ENCODE assay signal across 8 mouse cellular contexts in the genomic region with DNA sequence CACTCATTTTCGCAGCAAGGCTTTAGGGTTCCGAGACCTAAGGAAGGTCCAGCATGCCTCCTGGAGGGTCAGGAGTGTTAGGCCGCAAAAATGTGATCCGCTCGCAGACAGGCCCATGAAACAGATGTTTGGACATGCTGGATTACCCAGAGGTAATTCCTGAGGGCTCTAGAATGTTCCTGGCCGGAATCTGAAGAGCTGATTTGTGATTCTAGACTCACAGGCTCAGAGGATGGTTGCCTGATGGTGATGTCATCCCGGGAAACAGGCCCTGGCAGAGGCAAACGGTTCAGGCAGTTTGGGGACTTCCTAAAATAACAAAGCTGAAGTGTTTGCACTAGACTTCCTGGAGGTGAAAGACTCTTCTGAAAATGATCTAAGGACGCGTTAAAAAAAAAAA. TPM values are rescaled to one million over a fixed set of nuclear protein-coding genes. Genes with fewer than 3 reads are reported as not detected.
DNase-seq lines count a peak whose midpoint lies in the region; ATAC-seq and TF ChIP-seq lines count a peak whose summit lies in the region.

No protein-coding gene starts in this region.

- H3K9ac ChIP-seq in embryonic facial prominence, embryonic 12.5 days: no peak overlapping the region
- H3K9ac ChIP-seq in heart, embryonic 11.5 days (ENCODE audit: low read depth, low read length): peak overlapping the region; percentile 58; the same call in 1 of the 2 replicates
- H3K9ac ChIP-seq in kidney, embryonic 14.5 days (ENCODE audit: low read depth, low read length): no peak overlapping the region
- H3K9ac ChIP-seq in midbrain, embryonic 12.5 days (replicated peaks): no peak overlapping the region; the same call in 1 of the 2 replicates

- no peak for TF ChIP-seq CTCF in left cerebral cortex, adult 2 months (IDR thresholded peaks at IDR 0.05)

- ATAC-seq in embryonic facial prominence, embryonic 12.5 days (ENCODE audit: insufficient number of reproducible peaks, insufficient read depth, low FRiP score, low TSS enrichment): no peak
- no peak for ATAC-seq in heart, embryonic 11.5 days (replicated peaks; ENCODE audit: insufficient number of reproducible peaks, low FRiP score, low TSS enrichment)
- ATAC-seq in kidney, embryonic 14.5 days (ENCODE audit: low FRiP score, low TSS enrichment): no peak
- ATAC-seq in midbrain, embryonic 12.5 days (ENCODE audit: low FRiP score, low read depth): no peak

- 27% methylated on average over 10 of the region's 10 CpGs for WGBS in embryonic facial prominence, embryonic 12.5 days
- 35% methylated on average over 10 of the region's 10 CpGs for WGBS in heart, embryonic 11.5 days (ENCODE audit: insufficient replicate concordance)
- 40% methylated on average over 10 of the region's 10 CpGs for WGBS in kidney, embryonic 14.5 days
- 34% methylated on average over 10 of the region's 10 CpGs for WGBS in midbrain, embryonic 12.5 days

- peaks cover 31% of the 10 kb centered on the region for H3K4me1 ChIP-seq in embryonic facial prominence, embryonic 12.5 days
- peaks cover 46% of the 10 kb centered on the region for H3K4me1 ChIP-seq in heart, embryonic 11.5 days (ENCODE audit: control insufficient read depth, insufficient read depth, low read length)
- peaks cover 32% of the 10 kb centered on the region for H3K4me1 ChIP-seq in kidney, embryonic 14.5 days (ENCODE audit: control insufficient read depth, insufficient read depth, low read length)
- peaks cover 59% of the 10 kb centered on the region for H3K4me1 ChIP-seq in midbrain, embryonic 12.5 days

- DNase-seq in left cerebral cortex, adult 2 months (ENCODE audit: extremely low spot score in 1 of 2, low spot score in 2 of 2): no peak
- DNase-seq in left cerebral cortex, adult 8-10 months (ENCODE audit: low spot score in 2 of 2): no peak
- no peak for DNase-seq in natural killer cell, adult 2 months (ENCODE audit: low spot score in 2 of 2)
- DNase-seq in retina, postnatal 1 day: no peak

- no peaks in the 10 kb centered on the region for H3K27me3 ChIP-seq in embryonic facial prominence, embryonic 12.5 days
- no peaks in the 10 kb centered on the region for H3K27me3 ChIP-seq in heart, embryonic 11.5 days (ENCODE audit: control insufficient read depth, insufficient read depth, low read length)
- no peaks in the 10 kb centered on the region for H3K27me3 ChIP-seq in kidney, embryonic 14.5 days (ENCODE audit: control insufficient read depth, insufficient read depth, low read length)
- no peaks in the 10 kb centered on the region for H3K27me3 ChIP-seq in midbrain, embryonic 12.5 days

- H3K4me2 ChIP-seq in embryonic facial prominence, embryonic 12.5 days (replicated peaks): no peak overlapping the region
- H3K4me2 ChIP-seq in heart, embryonic 11.5 days: peak overlapping the region; percentile 25
- H3K4me2 ChIP-seq in kidney, embryonic 14.5 days (replicated peaks; ENCODE audit: low read depth, low read length): no peak overlapping the region
- H3K4me2 ChIP-seq in midbrain, embryonic 12.5 days (replicated peaks): no peak overlapping the region

- intact Hi-C loops in left cerebral cortex, adult 2 months (cut with DNase I): loop anchor here (2.0 kb wide), 1 partner anchor 29 kb away; no protein-coding TSS in a partner anchor

- no peaks in the 10 kb centered on the region for H3K9me3 ChIP-seq in embryonic facial prominence, embryonic 12.5 days
- no peaks in the 10 kb centered on the region for H3K9me3 ChIP-seq in heart, embryonic 11.5 days (replicated peaks; ENCODE audit: control insufficient read depth, low read length)
- H3K9me3 ChIP-seq in kidney, embryonic 14.5 days (ENCODE audit: control insufficient read depth, low read length): no peaks in the 10 kb centered on the region
- no peaks in the 10 kb centered on the region for H3K9me3 ChIP-seq in midbrain, embryonic 12.5 days

- H3K27ac ChIP-seq in left cerebral cortex, adult 2 months: peak overlapping the region; percentile 82
- peak overlapping the region; percentile 63 for H3K27ac ChIP-seq in embryonic facial prominence, embryonic 12.5 days
- H3K27ac ChIP-seq in heart, embryonic 11.5 days (ENCODE audit: low read depth, low read length): peak overlapping the region; percentile 76
- H3K27ac ChIP-seq in kidney, embryonic 14.5 days (ENCODE audit: low read depth, low read length): peak overlapping the region; percentile 59; the same call in 1 of the 2 replicates
- H3K27ac ChIP-seq in midbrain, embryonic 12.5 days (replicated peaks): peak overlapping the region; percentile 73

- H3K36me3 ChIP-seq in embryonic facial prominence, embryonic 12.5 days: no peaks in the 10 kb centered on the region
- no peaks in the 10 kb centered on the region for H3K36me3 ChIP-seq in heart, embryonic 11.5 days (ENCODE audit: control insufficient read depth, insufficient read depth, low read length)
- no peaks in the 10 kb centered on the region for H3K36me3 ChIP-seq in kidney, embryonic 14.5 days (ENCODE audit: control insufficient read depth, insufficient read depth, low read length)
- H3K36me3 ChIP-seq in midbrain, embryonic 12.5 days: no peaks in the 10 kb centered on the region

- no peak overlapping the region for H3K4me3 ChIP-seq in left cerebral cortex, adult 2 months
- H3K4me3 ChIP-seq in embryonic facial prominence, embryonic 12.5 days: no peak overlapping the region
- no peak overlapping the region for H3K4me3 ChIP-seq in heart, embryonic 11.5 days (ENCODE audit: low read depth, low read length)
- no peak overlapping the region for H3K4me3 ChIP-seq in kidney, embryonic 14.5 days (ENCODE audit: low read length)
- no peak overlapping the region for H3K4me3 ChIP-seq in midbrain, embryonic 12.5 days

RNA-seq across cellular contexts. Expression of gene Trak1, which starts 50.7 kb away (rescaled TPM):
- 100 to 1,000 TPM; 247 to 298 TPM for total RNA-seq in left cerebral cortex, adult 2 months (2021)
- 100 to 1,000 TPM; 206 to 233 (median 225) TPM for total RNA-seq in left cerebral cortex, adult 8-10 months (2022)
- 20.0 and 20.7 TPM in 2 replicates for polyA plus RNA-seq in embryonic facial prominence, embryonic 12.5 days (2016; fragmentation: Nextera tagmentation; extraction: Ambion mirVana)
- polyA plus RNA-seq in heart, embryonic 11.5 days (2014; fragmentation: Nextera tagmentation; extraction: Ambion mirVana): 21.3 and 27.2 TPM in 2 replicates
- polyA plus RNA-seq in kidney, embryonic 14.5 days (2014; fragmentation: Nextera tagmentation; extraction: Ambion mirVana): 10.8 and 15.4 TPM in 2 replicates
- polyA plus RNA-seq in midbrain, embryonic 12.5 days (2016; fragmentation: Nextera tagmentation; extraction: Ambion mirVana): 38.0 and 42.2 TPM in 2 replicates
